Mouse (Mus musculus): ENCODE data around the gene Mal.

DNA sequence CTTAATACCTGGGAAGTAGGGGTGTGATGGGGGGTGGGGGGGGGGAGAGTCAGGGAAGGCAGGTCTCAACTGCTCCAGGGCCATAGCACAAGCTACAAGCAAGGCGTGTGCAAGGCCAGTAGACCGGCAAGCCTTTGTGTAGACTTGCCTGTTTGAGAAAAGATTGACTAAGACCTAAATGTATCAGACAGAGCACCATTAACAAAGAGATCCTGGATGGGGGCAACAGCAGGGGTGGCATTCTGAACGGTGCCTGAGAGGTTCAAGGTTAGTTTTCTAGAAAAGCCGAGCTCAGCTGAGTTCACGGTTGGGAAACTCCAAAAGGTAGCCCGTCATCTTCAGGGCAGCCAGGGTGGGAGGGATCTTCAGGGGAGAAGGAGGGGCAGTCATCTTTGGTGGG, 48.8 kb upstream of the Mal start:
- TF ChIP-seq CTCF (IDR thresholded peaks at IDR 0.05; ENCODE audit: low read depth, low read length) (no peak), POLR2A (IDR thresholded peaks at IDR 0.05; ENCODE audit: borderline replicate concordance, low read depth, low read length) (no peak)

Measured in bone marrow macrophage, adult 2 months (primary cell).